Mouse (Mus musculus) right cerebral cortex, adult 18-20 months (tissue): ENCODE measurements around the gene Gm7361.
"Not testable (repeated sequence)": the region's sequence is repeated elsewhere in the genome, so short reads cannot be mapped to it uniquely, and the experiment has no call there.

Experiments
- DNase-seq: peaks from one replicate; pipeline ENCODE4 v3.0.0; 2022; ENCODE audit warnings: mixed read lengths

Gm7361 gene

GRCm38 (mm10) chr5:26257391-26257790 lies at the start of gene Gm7361:
TSS of gene Gm7361 (plus strand) at chr5:26257691.
- DNase-seq, result not testable (repeated sequence)

GRCm38 (mm10) chr5:26211030-26211429 lies 46.5 kb upstream of the Gm7361 start:
- DNase-seq, result no peak

GRCm38 (mm10) chr5:26222076-26222475 lies 35.4 kb upstream of the Gm7361 start:
- no peak for DNase-seq

- not testable (repeated sequence) for DNase-seq
These were observed 9.2 kb downstream of the Gm7361 start for GRCm38 (mm10) chr5:26266656-26267055.

GRCm38 (mm10) chr5:26280361-26280760 lies 22.9 kb downstream of the Gm7361 start:
- no peak for DNase-seq

GRCm38 (mm10) chr5:26281717-26282116 lies 24.2 kb downstream of the Gm7361 start:
- DNase-seq, result no peak

- DNase-seq, result peak; percentile 64
These were observed 24.8 kb downstream of the Gm7361 start for GRCm38 (mm10) chr5:26282282-26282681.

- no peak for DNase-seq
These were observed 25.9 kb downstream of the Gm7361 start for GRCm38 (mm10) chr5:26283399-26283798.

- no peak for DNase-seq
These were observed 34.1 kb downstream of the Gm7361 start for GRCm38 (mm10) chr5:26291621-26292020.

GRCm38 (mm10) chr5:26293258-26293657 lies 35.8 kb downstream of the Gm7361 start:
- DNase-seq, result peak; percentile 4
